Mouse (Mus musculus) limb, embryonic 14.5 days (tissue): ENCODE measurements around the gene Pnma3. TPM values are rescaled to one million over a fixed set of nuclear protein-coding genes. Genes with fewer than 3 reads are reported as not detected.
A peak's percentile ranks its signal among the peaks of the same experiment; 100 is the strongest.

ENCODE experiments used
- ATAC-seq: fragments of 200-750 bp; cut with Nextera tagmentation; 2 replicates; pipeline ENCODE4 v1.8.0; 2017; ENCODE audit warnings: low read depth, moderate number of reproducible peaks, moderate TSS enrichment; ENCODE audit not compliant: low FRiP score
- DNase-seq: peaks from one replicate; pipeline ENCODE4 v3.0.0-alpha.2; 2015; ENCODE audit warnings: low spot score
- H3K27ac ChIP-seq: fragments of 300-500 bp; sonication (generic); replicated peaks from 2 replicates; pipeline ENCODE4 v1.5.1; 2014; ENCODE audit warnings: low read depth, mild to moderate bottlenecking, low read length, moderate library complexity, mixed read lengths
- H3K27me3 ChIP-seq: fragments of 300-500 bp; sonication (generic); 2 replicates; pipeline ENCODE4 v1.6.1; 2014; ENCODE audit warnings: low read length, mixed read lengths; ENCODE audit not compliant: control insufficient read depth, insufficient read depth
- H3K36me3 ChIP-seq: fragments of 300-500 bp; sonication (generic); 2 replicates; pipeline ENCODE4 v1.6.1; 2014; ENCODE audit warnings: mild to moderate bottlenecking, low read length, moderate library complexity, mixed read lengths; ENCODE audit not compliant: control insufficient read depth, insufficient read depth
- H3K4me1 ChIP-seq: fragments of 300-500 bp; sonication (generic); 2 replicates; pipeline ENCODE4 v1.6.1; 2014; ENCODE audit warnings: antibody characterized with exemption, low read length, mixed read lengths; ENCODE audit not compliant: control insufficient read depth, insufficient read depth
- H3K4me2 ChIP-seq: fragments of 300-500 bp; sonication (generic); replicated peaks from 2 replicates; pipeline ENCODE4 v1.6.1; 2014; ENCODE audit warnings: low read depth, mild to moderate bottlenecking, low read length, moderate library complexity; ENCODE audit not compliant: severe bottlenecking
- H3K4me3 ChIP-seq: fragments of 300-500 bp; sonication (generic); replicated peaks from 2 replicates; pipeline ENCODE4 v1.5.1; 2014; ENCODE audit warnings: low read length
- H3K9ac ChIP-seq: fragments of 300-500 bp; sonication (generic); 2 replicates; pipeline ENCODE4 v1.6.1; 2014; ENCODE audit warnings: mild to moderate bottlenecking, low read depth, low read length, moderate library complexity; ENCODE audit not compliant: severe bottlenecking
- H3K9me3 ChIP-seq: fragments of 300-500 bp; sonication (generic); 2 replicates; pipeline ENCODE4 v1.6.1; 2016; ENCODE audit warnings: low read length; ENCODE audit not compliant: control insufficient read depth
- POLR2A ChIP-seq: fragments of 200-500 bp; IDR thresholded peaks from 2 replicates; pipeline ENCODE4 v1.8.0; 2012; ENCODE audit warnings: inconsistent platforms, mild to moderate bottlenecking, moderate library complexity, borderline replicate concordance; ENCODE audit not compliant: insufficient read depth, insufficient read length; ENCODE audit errors: extremely low read depth
- WGBS: fragments of 180-500 bp; shearing (Covaris S2); extraction: QIAGEN DNeasy Blood & Tissue Kit; methylation state at CpG from one replicate; pipeline ENCODE4 v1.1.7; 2014; 5-methylcytosine and 5-hydroxymethylcytosine counted together
- polyA plus RNA-seq, 2 experiments: library from polyadenylated mRNA; depleted of rRNA in 1 of 2; stranded (reverse) in 1 of 2; unstranded in 1 of 2; fragments of >200 nt; fragmentation: Nextera tagmentation in 1 of 2; extraction: Ambion mirVana in 1 of 2; gene quantifications; 2 replicates each; pipeline versions ENCODE4 v1.2.1 to v1.2.3; 2012 to 2014

The Pnma3 gene
- polyA plus RNA-seq (2012; rRNA removed) (0.90 and 1.1 TPM in 2 replicates), polyA plus RNA-seq (2014; fragmentation: Nextera tagmentation; extraction: Ambion mirVana) (0.10 and 0.17 TPM in 2 replicates)

- no peak within 1 kb of the TSS for H3K27ac ChIP-seq
- no peaks in the 10 kb centered on the region for H3K27me3 ChIP-seq
- 18% methylated on average over 7 of the region's 7 CpGs for WGBS
- H3K36me3 ChIP-seq, result no peaks in the 10 kb centered on the region
- no peak for TF ChIP-seq POLR2A
- peak within 1 kb of the TSS; percentile 15 for H3K4me3 ChIP-seq
- H3K9me3 ChIP-seq, result no peaks in the 10 kb centered on the region
- peak within 1 kb of the TSS; percentile 42 for H3K4me2 ChIP-seq
- ATAC-seq (no peak), DNase-seq (no peak)
- H3K9ac ChIP-seq, result 0 out of 2 replicates have a peak within 1 kb of the TSS, but pooled peaks have one; percentile 21
- H3K4me1 ChIP-seq, result no peaks in the 10 kb centered on the region
Observed at GRCm38 (mm10) chrX:73064415-73064793, at the start of gene Pnma3. TSS of gene Pnma3 (plus strand) at chrX:73064787.

GRCm38 (mm10) chrX:73037003-73037402 lies 27.6 kb upstream of the Pnma3 start, which contains the start of gene Pnma5:
TSS of gene Pnma5 (minus strand) at chrX:73037103.
- Histone ChIP-seq H3K4me1 (no peaks in the 10 kb centered on the region), H3K4me2 (no peak within 1 kb of the TSS), H3K27ac (no peak within 1 kb of the TSS), H3K9me3 (no peaks in the 10 kb centered on the region), H3K27me3 (no peaks in the 10 kb centered on the region), H3K9ac (no peak within 1 kb of the TSS), H3K4me3 (no peak within 1 kb of the TSS), H3K36me3 (no peaks in the 10 kb centered on the region)
- ATAC-seq (no peak), DNase-seq (no peak)
- no peak for TF ChIP-seq POLR2A
- WGBS, result 69% methylated on average over 1 of the region's 1 CpGs

- 76% methylated on average over 8 of the region's 8 CpGs for WGBS
- ATAC-seq, result no peak
- Histone ChIP-seq H3K27ac (no peak overlapping the region), H3K27me3 (no peaks in the 10 kb centered on the region), H3K4me3 (no peak overlapping the region), H3K4me2 (no peak overlapping the region), H3K4me1 (no peaks in the 10 kb centered on the region), H3K9me3 (no peaks in the 10 kb centered on the region), H3K9ac (no peak overlapping the region), H3K36me3 (no peaks in the 10 kb centered on the region)
- DNase-seq, result no peak
- no peak for TF ChIP-seq POLR2A
Observed at GRCm38 (mm10) chrX:73038831-73039230, 25.8 kb upstream of the Pnma3 start.

GRCm38 (mm10) chrX:73039666-73040065 lies 24.9 kb upstream of the Pnma3 start:
- no peak for TF ChIP-seq POLR2A
- Histone ChIP-seq H3K36me3 (no peaks in the 10 kb centered on the region), H3K4me2 (no peak overlapping the region), H3K4me1 (no peaks in the 10 kb centered on the region), H3K27ac (no peak overlapping the region), H3K9me3 (no peaks in the 10 kb centered on the region), H3K9ac (no peak overlapping the region), H3K4me3 (no peak overlapping the region), H3K27me3 (no peaks in the 10 kb centered on the region)
- WGBS, result 75% methylated on average over 12 of the region's 12 CpGs
- ATAC-seq (no peak), DNase-seq (no peak)

GRCm38 (mm10) chrX:73053860-73054563 lies 10.6 kb upstream of the Pnma3 start:
- WGBS, result 16% methylated on average over 14 of the region's 14 CpGs

More at GRCm38 (mm10) chrX:73053860-73054563, 10.6 kb upstream of the Pnma3 start:
- Histone ChIP-seq H3K27ac (no peak overlapping the region), H3K4me3 (peak overlapping the region; percentile 8; the same call in 1 of the 2 replicates), H3K4me1 (no peaks in the 10 kb centered on the region), H3K9me3 (no peaks in the 10 kb centered on the region), H3K36me3 (no peaks in the 10 kb centered on the region), H3K4me2 (peak overlapping the region; percentile 30), H3K9ac (no peak overlapping the region), H3K27me3 (no peaks in the 10 kb centered on the region)
- no peak for TF ChIP-seq POLR2A
- DNase-seq (peak; percentile 87), ATAC-seq (peak; percentile 92)
